Mouse (Mus musculus): Measurements from ENCODE around the gene Hbb-bh1.

GRCm38 (mm10) chr7:103874451-103874850, 31.5 kb upstream of the Hbb-bh1 start:
- TF ChIP-seq CTCF (IDR thresholded peaks at IDR 0.05; ENCODE audit: borderline replicate concordance, extremely low read depth, insufficient read depth, insufficient read length) = no peak
- TF ChIP-seq POLR2A (IDR thresholded peaks at IDR 0.05; ENCODE audit: borderline replicate concordance, extremely low read depth, insufficient read depth, insufficient read length, poor library complexity, severe bottlenecking) = no peak
